Mouse (Mus musculus) heart, adult 2 months (tissue): ENCODE results near the gene Ttyh1. TPM values are rescaled to one million over a fixed set of nuclear protein-coding genes. Genes with fewer than 3 reads are reported as not detected.

Experiments used
- DNase-seq, 2 experiments: peaks; one replicate each; pipeline ENCODE4 v3.0.0; 2021
- H3K27ac ChIP-seq: fragments of 200-600 bp; 2 replicates; pipeline ENCODE4 v1.8.1; 2022
- H3K27me3 ChIP-seq: fragments of 200-500 bp; 2 replicates; pipeline ENCODE4 v1.6.1; 2012; ENCODE audit warnings: mild to moderate bottlenecking, low read length, inconsistent platforms, mixed read lengths; ENCODE audit not compliant: control insufficient read depth, insufficient read depth
- H3K36me3 ChIP-seq: fragments of 200-500 bp; 2 replicates; pipeline ENCODE4 v1.6.1; 2012; ENCODE audit warnings: low read length, inconsistent platforms; ENCODE audit not compliant: control insufficient read depth, insufficient read depth
- H3K4me1 ChIP-seq: fragments of 200-500 bp; 2 replicates; pipeline ENCODE4 v1.6.1; 2011; ENCODE audit warnings: low read length; ENCODE audit not compliant: control insufficient read depth, insufficient read depth
- H3K4me3 ChIP-seq: fragments of 200-600 bp; 2 replicates; pipeline ENCODE4 v1.8.1; 2022
- H3K79me2 ChIP-seq: fragments of 200-500 bp; replicated peaks from 2 replicates; pipeline ENCODE4 v1.6.1; 2012; ENCODE audit warnings: mild to moderate bottlenecking, inconsistent platforms, low read length, moderate library complexity, mixed read lengths; ENCODE audit not compliant: control insufficient read depth, insufficient read depth
- H3K9ac ChIP-seq: fragments of 200-500 bp; 2 replicates; pipeline ENCODE4 v1.6.1; 2012; ENCODE audit warnings: low read depth, mild to moderate bottlenecking, control low read depth, inconsistent platforms, low read length, mixed read lengths
- CTCF ChIP-seq: fragments of 200-600 bp; IDR thresholded peaks from 2 replicates; pipeline ENCODE4 v1.8.1; 2022; ENCODE audit warnings: antibody characterized with exemption, mild to moderate bottlenecking, moderate library complexity
- EP300 ChIP-seq: fragments of 200-500 bp; IDR thresholded peaks from 2 replicates; pipeline ENCODE4 v1.6.1; 2011; ENCODE audit warnings: low read depth, low read length, control low read depth; ENCODE audit not compliant: insufficient read depth
- POLR2A ChIP-seq: fragments of 200-500 bp; IDR thresholded peaks from 2 replicates; pipeline ENCODE4 v1.6.1; 2011; ENCODE audit warnings: mild to moderate bottlenecking, low read depth, low read length, control low read depth; ENCODE audit not compliant: insufficient read depth
- WGBS: fragments of 180-500 bp; shearing (Covaris S2); methylation state at CpG from one replicate; pipeline ENCODE4 v1.1.7; 2018; 5-methylcytosine and 5-hydroxymethylcytosine counted together
- intact Hi-C: fragments of 180-260 bp; cut with DNase I; formaldehyde crosslinking; loops from one replicate; pipeline ENCODE4 v1.15.1; 2025
- polyA plus RNA-seq: library from polyadenylated mRNA; depleted of rRNA; stranded (reverse); fragments of >200 nt; gene quantifications from 2 replicates; pipeline ENCODE4 v1.2.3, GENCODE M21; 2012
- total RNA-seq, 2 experiments: library from RNA; stranded (reverse); gene quantifications; 2 replicates each; pipeline ENCODE4 v1.2.3; 2021

Gene Ttyh1
- total and polyA plus RNA-seq, 3 experiments: 0.91 to 5.1 (median 2.6) TPM

- TF ChIP-seq EP300 (no peak), CTCF (no peak), POLR2A (no peak)
- H3K4me3 ChIP-seq: no peak overlapping the region
- intact Hi-C loops: loop anchor here (10.0 kb wide), 5 partner anchors 155 to 655 kb away; partner anchors contain the start of genes Mboat7, Ppp1r12c, Rpl28 and Tsen34
- peaks cover 6% of the 10 kb centered on the region for H3K79me2 ChIP-seq
- no peak overlapping the region for H3K9ac ChIP-seq
- peaks cover 4% of the 10 kb centered on the region; the same call in 1 of the 2 replicates for H3K4me1 ChIP-seq
- no peak for DNase-seq
- WGBS: 82% methylated on average over 5 of the region's 5 CpGs
- H3K27ac ChIP-seq: no peak overlapping the region
- no peaks in the 10 kb centered on the region for H3K27me3 ChIP-seq
- H3K36me3 ChIP-seq: peaks cover 7% of the 10 kb centered on the region; the same call in 1 of the 2 replicates
Observed at GRCm38 (mm10) chr7:4139391-4139790, 20.2 kb downstream of the Ttyh1 start.

GRCm38 (mm10) chr7:4141648-4142325, 22.6 kb downstream of the Ttyh1 start:
- peaks cover 4% of the 10 kb centered on the region; the same call in 1 of the 2 replicates for H3K4me1 ChIP-seq
- H3K4me3 ChIP-seq: no peak overlapping the region
- no peak for TF ChIP-seq POLR2A
- no peak for TF ChIP-seq EP300
- TF ChIP-seq CTCF: no peak
- peaks cover 7% of the 10 kb centered on the region; the same call in 1 of the 2 replicates for H3K36me3 ChIP-seq
- no peak overlapping the region for H3K27ac ChIP-seq
- H3K9ac ChIP-seq: no peak overlapping the region
- no peak for DNase-seq
- 83% methylated on average over 6 of the region's 6 CpGs for WGBS
- intact Hi-C loops: loop anchor here (10.0 kb wide), 1 partner anchor 773 kb away; the partner anchor contains the start of gene Zfp628
- H3K27me3 ChIP-seq: no peaks in the 10 kb centered on the region
- H3K79me2 ChIP-seq: peaks cover 6% of the 10 kb centered on the region

- no peak for DNase-seq
- TF ChIP-seq POLR2A: no peak
- TF ChIP-seq EP300: no peak
- no peak for TF ChIP-seq CTCF
- H3K36me3 ChIP-seq: peaks cover 7% of the 10 kb centered on the region; the same call in 1 of the 2 replicates
Observed at GRCm38 (mm10) chr7:4142796-4143445, 23.7 kb downstream of the Ttyh1 start.

GRCm38 (mm10) chr7:4143506-4143905, 24.3 kb downstream of the Ttyh1 start:
- Histone ChIP-seq H3K9ac (no peak overlapping the region), H3K79me2 (peaks cover 3% of the 10 kb centered on the region), H3K27me3 (no peaks in the 10 kb centered on the region), H3K4me3 (no peak overlapping the region), H3K27ac (no peak overlapping the region), H3K4me1 (peaks cover 6% of the 10 kb centered on the region), H3K36me3 (0 out of 2 replicates have a peak, but pooled peaks cover 3% of the 10 kb centered on the region)
- DNase-seq: no peak
- TF ChIP-seq EP300: no peak
- no peak for TF ChIP-seq CTCF
- no peak for TF ChIP-seq POLR2A
- intact Hi-C loops: loop anchor here (10.0 kb wide), 1 partner anchor 771 kb away; the partner anchor contains the start of gene Zfp628
- 92% methylated on average over 19 of the region's 19 CpGs for WGBS

More at GRCm38 (mm10) chr7:4142796-4143445, 23.7 kb downstream of the Ttyh1 start:
- WGBS: 89% methylated on average over 10 of the region's 10 CpGs
- Histone ChIP-seq H3K27ac (no peak overlapping the region), H3K4me3 (no peak overlapping the region), H3K4me1 (peaks cover 3% of the 10 kb centered on the region; the same call in 1 of the 2 replicates), H3K9ac (no peak overlapping the region), H3K27me3 (no peaks in the 10 kb centered on the region), H3K79me2 (peaks cover 3% of the 10 kb centered on the region)
- intact Hi-C loops: loop anchor here (10.0 kb wide), 1 partner anchor 772 kb away; the partner anchor contains the start of gene Zfp628

- peaks cover 4% of the 10 kb centered on the region for H3K4me1 ChIP-seq
- TF ChIP-seq POLR2A (no peak), EP300 (no peak), CTCF (no peak)
- no peak overlapping the region for H3K4me3 ChIP-seq
- no peak overlapping the region for H3K27ac ChIP-seq
- WGBS: 94% methylated on average over 13 of the region's 13 CpGs
- intact Hi-C loops: loop anchor here (10.0 kb wide), 1 partner anchor 771 kb away; the partner anchor contains the start of gene Zfp628
- DNase-seq: peak in 1 of 2 experiments; percentile 14
- H3K36me3 ChIP-seq: no peaks in the 10 kb centered on the region
- no peak overlapping the region for H3K9ac ChIP-seq
- H3K27me3 ChIP-seq: no peaks in the 10 kb centered on the region
- no peaks in the 10 kb centered on the region; the same call in 1 of the 2 replicates for H3K79me2 ChIP-seq
Observed at GRCm38 (mm10) chr7:4144046-4144445, 24.8 kb downstream of the Ttyh1 start.
